Mouse (Mus musculus) intestine, embryonic 14.5 days (tissue): ENCODE measurements around the gene Selenot. TPM values are rescaled to one million over a fixed set of nuclear protein-coding genes. Genes with fewer than 3 reads are reported as not detected.
"Not testable (repeated sequence)": the region's sequence is repeated elsewhere in the genome, so short reads cannot be mapped to it uniquely, and the experiment has no call there.

Source experiments
- ATAC-seq: fragments of 200-750 bp; cut with Nextera tagmentation; replicated peaks from 2 replicates; pipeline ENCODE4 v1.8.0; 2017; ENCODE audit warnings: low read depth, moderate number of reproducible peaks, moderate TSS enrichment, moderate library complexity; ENCODE audit not compliant: low FRiP score, low TSS enrichment
- DNase-seq: peaks from one replicate; pipeline ENCODE4 v3.0.0-alpha.2; 2018; ENCODE audit warnings: low spot score
- H3K27ac ChIP-seq: fragments of 300-500 bp; sonication (generic); 2 replicates; pipeline ENCODE4 v1.5.1; 2014; ENCODE audit warnings: low read depth, mild to moderate bottlenecking, control low read depth
- H3K27me3 ChIP-seq: fragments of 300-500 bp; sonication (generic); replicated peaks from 2 replicates; pipeline ENCODE4 v1.6.1; 2014; ENCODE audit warnings: low read length, control low read depth; ENCODE audit not compliant: control insufficient read depth, insufficient read depth
- H3K36me3 ChIP-seq: fragments of 300-500 bp; sonication (generic); 2 replicates; pipeline ENCODE4 v1.6.1; 2014; ENCODE audit warnings: low read length, control low read depth; ENCODE audit not compliant: control insufficient read depth, insufficient read depth
- H3K4me1 ChIP-seq: fragments of 300-500 bp; sonication (generic); replicated peaks from 2 replicates; pipeline ENCODE4 v1.6.1; 2014; ENCODE audit warnings: low read length, control low read depth, mixed read lengths; ENCODE audit not compliant: control insufficient read depth, insufficient read depth
- H3K4me2 ChIP-seq: fragments of 300-500 bp; sonication (generic); 2 replicates; pipeline ENCODE4 v1.6.1; 2014; ENCODE audit warnings: low read length
- H3K4me3 ChIP-seq: fragments of 300-500 bp; sonication (generic); 2 replicates; pipeline ENCODE4 v1.5.1; 2014; ENCODE audit warnings: low read depth, low read length, control low read depth, mixed read lengths
- H3K9ac ChIP-seq: fragments of 300-500 bp; sonication (generic); 2 replicates; pipeline ENCODE4 v1.6.1; 2014; ENCODE audit warnings: mild to moderate bottlenecking, low read length
- H3K9me3 ChIP-seq: fragments of 300-500 bp; sonication (generic); 2 replicates; pipeline ENCODE4 v1.6.1; 2016; ENCODE audit warnings: low read length, control low read depth; ENCODE audit not compliant: control insufficient read depth
- WGBS: fragments of 180-500 bp; shearing (Covaris S2); extraction: QIAGEN DNeasy Blood & Tissue Kit; methylation state at CpG from one replicate; pipeline ENCODE4 v1.1.7; 2014; 5-methylcytosine and 5-hydroxymethylcytosine counted together
- polyA plus RNA-seq: library from polyadenylated mRNA; unstranded; fragments of >200 nt; fragmentation: Nextera tagmentation; extraction: Ambion mirVana; gene quantifications from 2 replicates; pipeline ENCODE4 v1.2.1, GENCODE M21; 2014

Selenot gene
- polyA plus RNA-seq, 1 experiment from 2014 or later, result 23.9 TPM

DNA sequence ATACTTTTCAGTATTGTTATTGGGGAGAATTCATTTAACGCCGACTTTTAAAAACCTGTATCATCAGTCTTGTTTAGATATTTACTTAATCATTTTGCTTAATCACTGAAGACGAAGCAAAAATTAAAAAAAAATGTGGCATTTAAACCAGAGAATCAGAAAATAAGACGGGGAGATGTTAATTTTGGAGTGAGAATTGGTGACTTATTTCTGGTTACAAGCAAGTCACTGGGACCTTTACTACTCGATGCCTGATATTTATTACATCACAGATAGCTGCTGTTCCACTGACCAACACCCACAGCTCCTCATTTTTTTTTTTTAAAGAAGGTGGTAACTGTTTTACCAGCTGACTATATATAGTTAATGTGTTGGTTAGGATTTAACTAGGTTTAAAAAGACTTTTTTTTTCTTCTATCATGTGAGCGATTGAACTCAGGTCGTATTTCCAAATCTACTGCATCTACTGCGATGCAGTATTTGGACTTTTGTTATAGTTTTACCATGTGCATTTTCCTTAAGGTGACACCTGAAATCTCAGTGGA, 1.1 kb downstream of the Selenot start:
- peaks cover 13% of the 10 kb centered on the region; the same call in 1 of the 2 replicates for H3K4me1 ChIP-seq
- H3K4me3 ChIP-seq, result peak overlapping the region; percentile 89
- no peaks in the 10 kb centered on the region for H3K27me3 ChIP-seq
- peaks cover 5% of the 10 kb centered on the region; the same call in 1 of the 2 replicates for H3K36me3 ChIP-seq
- WGBS, result 10% methylated on average over 8 of the region's 8 CpGs
- DNase-seq (no peak), ATAC-seq (no peak)
- no peaks in the 10 kb centered on the region for H3K9me3 ChIP-seq
- peak overlapping the region; percentile 99 for H3K9ac ChIP-seq
- H3K27ac ChIP-seq, result peak overlapping the region; percentile 100; the same call in 1 of the 2 replicates
- peak overlapping the region; percentile 87 for H3K4me2 ChIP-seq

DNA sequence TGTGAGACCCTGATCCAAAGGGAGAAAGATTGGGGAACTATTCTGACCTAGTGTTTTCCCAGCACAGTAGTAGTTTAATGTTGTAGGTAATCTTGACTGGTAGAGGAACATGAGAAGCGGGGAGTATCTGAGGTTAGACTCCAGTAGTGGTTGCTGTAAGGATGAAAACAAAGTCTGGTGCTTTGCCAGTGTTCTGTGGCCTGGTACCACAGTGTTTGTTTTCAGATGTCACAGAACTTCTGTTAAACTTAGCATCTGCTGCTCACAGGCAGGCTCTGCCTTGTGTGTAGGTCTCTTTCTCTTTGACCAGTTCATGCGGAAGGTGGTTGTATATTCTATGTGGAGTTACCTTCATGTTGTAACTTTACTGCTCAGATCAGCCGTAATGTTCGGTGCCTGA, 5.1 kb downstream of the Selenot start:
- Histone ChIP-seq H3K27ac (no peak overlapping the region), H3K9me3 (no peaks in the 10 kb centered on the region), H3K9ac (no peak overlapping the region), H3K4me2 (no peak overlapping the region), H3K27me3 (no peaks in the 10 kb centered on the region), H3K4me3 (no peak overlapping the region), H3K4me1 (peaks cover 13% of the 10 kb centered on the region; the same call in 1 of the 2 replicates), H3K36me3 (peaks cover 15% of the 10 kb centered on the region)
- WGBS, result 78% methylated on average over 4 of the region's 4 CpGs
- DNase-seq, result no peak
- ATAC-seq, result no peak

DNA sequence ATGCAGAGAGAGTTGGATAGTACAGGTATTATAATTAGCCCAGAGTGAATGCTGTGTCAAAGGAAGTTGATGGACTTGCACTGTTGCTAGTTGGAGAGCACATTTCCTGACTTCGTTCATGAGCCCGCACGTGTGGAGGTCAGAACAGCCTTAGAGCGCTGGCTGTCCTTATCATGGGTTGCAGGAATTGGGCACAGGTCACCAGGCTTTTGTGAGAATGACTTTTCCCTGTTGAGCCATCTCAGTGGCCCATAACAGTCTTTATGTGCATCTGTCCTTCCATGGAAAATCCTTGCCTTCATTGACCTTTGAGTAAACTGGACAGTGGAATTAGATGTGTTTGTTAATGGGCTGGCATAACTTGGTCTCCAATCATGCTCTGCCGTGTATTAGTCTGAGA, 5.9 kb downstream of the Selenot start:
- Histone ChIP-seq H3K4me2 (no peak overlapping the region), H3K9ac (no peak overlapping the region), H3K4me1 (peaks cover 13% of the 10 kb centered on the region; the same call in 1 of the 2 replicates), H3K36me3 (peaks cover 21% of the 10 kb centered on the region), H3K27me3 (no peaks in the 10 kb centered on the region), H3K27ac (no peak overlapping the region), H3K9me3 (no peaks in the 10 kb centered on the region), H3K4me3 (no peak overlapping the region)
- DNase-seq (no peak), ATAC-seq (no peak)
- WGBS, result 79% methylated on average over 5 of the region's 5 CpGs

DNA sequence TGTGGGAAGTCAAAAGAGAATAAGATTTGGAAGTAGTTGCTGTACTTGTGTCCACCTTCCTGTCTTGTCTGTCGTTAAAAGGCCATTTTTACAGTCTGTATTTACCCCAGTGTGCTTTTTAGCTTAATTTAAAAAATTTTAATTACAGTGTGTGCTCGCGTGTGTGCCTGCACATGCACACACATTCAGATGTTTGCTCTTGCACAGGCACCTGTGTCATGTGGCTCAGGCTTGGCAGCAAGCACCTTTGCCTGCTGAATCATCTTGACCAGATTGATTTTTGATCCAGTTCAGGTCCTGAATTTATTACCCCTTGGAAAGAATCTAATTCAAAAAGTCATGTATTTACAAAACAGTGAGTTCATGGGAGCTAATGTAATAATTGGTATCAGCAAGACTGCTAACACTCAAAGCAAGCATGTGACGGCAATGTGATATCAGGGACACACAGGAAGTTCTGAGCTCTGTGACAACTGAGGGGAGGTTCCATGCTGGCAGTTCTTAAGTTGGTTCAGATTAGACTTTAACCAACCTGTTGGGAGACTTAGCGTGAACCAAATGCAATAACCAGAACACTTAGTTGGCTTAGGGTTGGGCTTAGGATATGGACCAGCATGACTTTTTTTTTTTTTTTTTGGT, 6.5 kb downstream of the Selenot start:
- H3K4me2 ChIP-seq, result no peak overlapping the region
- no peak overlapping the region for H3K27ac ChIP-seq
- no peak for DNase-seq
- ATAC-seq, result no peak
- no peak overlapping the region for H3K4me3 ChIP-seq
- no peak overlapping the region for H3K9ac ChIP-seq
- WGBS, result 88% methylated on average over 5 of the region's 5 CpGs
- H3K36me3 ChIP-seq, result peaks cover 27% of the 10 kb centered on the region
- H3K9me3 ChIP-seq, result no peaks in the 10 kb centered on the region
- H3K4me1 ChIP-seq, result peaks cover 9% of the 10 kb centered on the region; the same call in 1 of the 2 replicates
- H3K27me3 ChIP-seq, result no peaks in the 10 kb centered on the region

DNA sequence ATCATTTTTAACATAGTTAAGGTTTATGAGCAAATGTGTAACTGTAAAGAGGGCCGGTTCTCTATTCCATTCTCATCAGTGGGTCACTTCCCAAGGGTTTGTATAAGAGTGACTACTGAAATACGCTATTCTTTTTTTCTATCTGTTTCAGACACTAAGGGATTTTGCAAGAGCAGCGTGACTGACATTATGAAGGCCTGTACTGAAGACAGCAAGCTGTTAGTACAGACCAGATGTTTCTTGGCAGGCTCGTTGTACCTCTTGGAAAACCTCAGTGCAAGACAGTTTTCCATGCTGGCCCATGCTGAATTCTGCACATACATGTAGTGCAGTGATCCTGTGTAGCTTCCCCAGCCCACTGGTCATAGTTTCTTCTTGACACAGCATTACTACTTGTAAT, 14.1 kb downstream of the Selenot start:
- not testable (repeated sequence) for H3K9me3 ChIP-seq, H3K27me3 ChIP-seq, H3K9ac ChIP-seq, H3K4me1 ChIP-seq, DNase-seq, H3K4me2 ChIP-seq, ATAC-seq, H3K27ac ChIP-seq, H3K4me3 ChIP-seq
- 85% methylated on average over 4 of the region's 4 CpGs for WGBS
- peaks cover 62% of the 10 kb centered on the region for H3K36me3 ChIP-seq

DNA sequence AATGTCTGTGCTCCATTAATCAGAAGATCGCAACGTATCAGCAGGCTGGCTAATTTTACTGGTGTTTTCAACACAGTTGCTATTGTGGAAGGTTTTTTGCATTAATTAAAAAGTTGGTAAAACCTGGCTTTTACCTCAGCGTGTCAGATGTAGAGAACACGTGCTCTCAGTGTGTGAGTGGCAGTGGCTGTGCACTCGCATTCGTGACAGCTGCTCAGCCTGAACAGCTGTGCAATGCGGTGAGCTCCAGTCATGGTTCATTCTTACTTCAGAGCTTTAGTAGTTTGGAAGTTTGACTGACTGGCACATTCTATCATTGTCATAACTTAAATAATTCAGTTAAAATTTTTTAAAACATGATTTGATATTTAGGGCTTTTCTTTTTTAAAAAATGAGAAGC, 16.2 kb downstream of the Selenot start:
- H3K9ac ChIP-seq, H3K27ac ChIP-seq, H3K4me3 ChIP-seq, H3K9me3 ChIP-seq, ATAC-seq, DNase-seq, H3K4me1 ChIP-seq, H3K4me2 ChIP-seq, H3K27me3 ChIP-seq: not testable (repeated sequence)
- WGBS, result 76% methylated on average over 7 of the region's 7 CpGs
- H3K36me3 ChIP-seq, result peaks cover 43% of the 10 kb centered on the region

DNA sequence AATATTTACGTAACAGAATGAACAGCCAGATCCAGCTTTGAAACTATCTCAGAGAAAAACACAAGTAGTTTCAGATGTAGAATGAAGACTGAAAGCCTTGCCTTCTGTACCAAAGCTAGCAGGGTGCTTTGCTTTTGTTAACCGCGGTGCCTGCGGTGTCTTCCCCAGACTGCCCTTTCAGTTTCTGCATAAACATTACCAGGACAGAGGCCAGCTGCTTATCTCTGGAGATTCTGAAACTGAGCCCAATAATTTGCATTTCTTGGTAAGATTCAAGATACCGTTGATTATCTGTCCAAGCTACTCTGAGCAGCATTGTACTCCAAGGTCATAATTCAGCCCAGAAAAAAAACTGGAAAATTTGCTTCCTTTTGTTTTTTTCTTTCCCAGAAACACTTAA, 17.2 kb downstream of the Selenot start:
- DNase-seq (no peak), ATAC-seq (no peak)
- H3K9ac ChIP-seq, result no peak overlapping the region
- H3K27ac ChIP-seq, result no peak overlapping the region
- H3K4me2 ChIP-seq, result no peak overlapping the region
- H3K9me3 ChIP-seq, result 0 out of 2 replicates have a peak, but pooled peaks cover 1% of the 10 kb centered on the region
- no peaks in the 10 kb centered on the region for H3K4me1 ChIP-seq
- WGBS, result 39% methylated on average over 5 of the region's 5 CpGs
- no peak overlapping the region for H3K4me3 ChIP-seq
- H3K36me3 ChIP-seq, result peaks cover 34% of the 10 kb centered on the region
- no peaks in the 10 kb centered on the region for H3K27me3 ChIP-seq

DNA sequence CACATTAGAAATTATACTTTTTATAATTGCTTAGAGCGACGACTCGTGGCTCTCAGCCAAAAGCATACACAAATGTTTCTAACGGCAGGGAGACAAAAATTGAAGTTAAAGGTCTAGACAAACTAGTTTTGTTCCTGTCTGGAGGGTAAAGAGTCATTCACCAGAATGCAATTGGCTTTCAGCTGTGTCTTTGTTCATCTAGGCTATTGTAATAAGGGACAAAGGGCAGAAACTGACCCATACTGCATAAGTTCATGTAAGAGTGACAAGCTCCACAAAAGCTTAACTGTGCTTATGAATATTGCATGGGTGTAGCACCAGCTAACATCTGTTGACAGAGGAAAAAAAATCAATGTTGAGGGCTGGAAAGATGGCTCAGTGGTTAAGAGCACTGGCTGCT, 32.1 kb downstream of the Selenot start:
- H3K4me2 ChIP-seq, result no peak overlapping the region
- ATAC-seq (no peak), DNase-seq (peak; percentile 18)
- WGBS, result 83% methylated on average over 4 of the region's 4 CpGs
- no peak overlapping the region for H3K9ac ChIP-seq
- no peaks in the 10 kb centered on the region for H3K27me3 ChIP-seq
- H3K4me3 ChIP-seq, result no peak overlapping the region
- H3K36me3 ChIP-seq, result no peaks in the 10 kb centered on the region
- no peaks in the 10 kb centered on the region for H3K4me1 ChIP-seq
- H3K27ac ChIP-seq, result no peak overlapping the region
- H3K9me3 ChIP-seq, result no peaks in the 10 kb centered on the region

DNA sequence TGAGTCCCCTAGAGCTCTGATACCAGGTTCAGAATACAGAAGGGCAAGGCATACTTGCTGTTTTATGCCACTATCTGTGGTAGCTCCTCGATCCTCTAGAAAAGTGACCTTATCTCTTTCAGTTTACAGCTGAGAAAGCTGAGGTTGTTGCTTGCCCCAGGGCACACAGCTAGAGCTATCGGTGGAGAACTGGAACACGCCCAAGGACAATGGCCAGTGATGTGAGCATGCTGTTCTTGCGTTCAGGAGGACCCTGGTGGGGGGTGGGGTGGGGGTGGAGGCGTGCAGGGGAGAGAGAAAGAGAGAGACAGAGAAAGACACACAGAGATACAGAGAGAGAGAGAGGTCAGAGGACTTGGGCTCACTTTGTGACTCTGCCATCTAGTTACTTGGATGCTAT, 33.5 kb downstream of the Selenot start:
- H3K4me3 ChIP-seq, result no peak overlapping the region
- H3K9ac ChIP-seq, result no peak overlapping the region
- no peak overlapping the region for H3K27ac ChIP-seq
- H3K4me1 ChIP-seq, result no peaks in the 10 kb centered on the region
- no peaks in the 10 kb centered on the region for H3K36me3 ChIP-seq
- no peak for ATAC-seq
- WGBS, result 72% methylated on average over 5 of the region's 5 CpGs
- H3K4me2 ChIP-seq, result no peak overlapping the region
- peak; percentile 36 for DNase-seq
- H3K27me3 ChIP-seq, result no peaks in the 10 kb centered on the region
- no peaks in the 10 kb centered on the region for H3K9me3 ChIP-seq
